Mouse (Mus musculus): ENCODE measurements around the gene Fam98b.

The Fam98b gene

GRCm38 (mm10) chr2:117303391-117304350, 54.1 kb downstream of the Fam98b start:
- DNase-seq (ENCODE audit: low spot score): no peak

GRCm38 (mm10) chr2:117304941-117305340, 55.4 kb downstream of the Fam98b start:
- DNase-seq (ENCODE audit: low spot score): no peak

DNA sequence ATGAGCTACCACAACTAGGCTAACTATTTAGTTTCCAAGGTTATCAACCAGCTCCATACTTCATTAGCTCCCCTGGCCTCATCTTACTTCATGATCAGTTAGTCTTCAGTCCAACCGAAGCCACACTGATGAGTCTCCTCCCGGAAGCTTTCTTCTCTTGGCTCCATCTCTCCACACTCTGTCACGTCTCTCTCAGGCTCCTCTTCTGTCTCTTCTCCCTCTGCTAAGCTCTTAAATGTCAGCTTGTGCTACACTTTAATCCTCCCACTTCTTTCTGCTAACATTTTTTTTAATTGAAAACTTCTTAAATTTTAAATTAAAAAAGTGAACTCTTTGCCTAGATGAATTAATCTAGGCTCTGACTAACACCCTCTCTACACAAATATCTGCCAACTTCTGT, 58.4 kb downstream of the Fam98b start:
- DNase-seq (ENCODE audit: low spot score): no peak

DNA sequence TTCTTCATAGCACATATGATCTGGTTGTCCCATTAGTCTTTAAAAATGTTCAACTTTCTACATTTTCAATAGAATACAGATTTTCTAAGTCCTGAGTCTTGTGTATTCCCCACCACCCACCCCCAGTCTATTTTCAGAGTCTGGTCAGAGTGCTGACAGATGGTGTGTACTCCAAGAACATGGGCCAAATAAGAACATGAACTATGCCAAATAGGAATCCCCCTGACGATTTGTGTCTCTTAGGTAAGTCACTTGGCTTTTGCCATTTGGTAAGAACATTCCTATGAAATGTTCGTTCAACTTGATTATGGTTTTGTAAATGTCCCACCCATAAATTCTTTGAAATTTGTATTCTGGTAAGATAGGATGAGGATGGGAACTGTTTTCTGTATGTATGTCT, 59.5 kb downstream of the Fam98b start:
- DNase-seq (ENCODE audit: low spot score): no peak

DNA sequence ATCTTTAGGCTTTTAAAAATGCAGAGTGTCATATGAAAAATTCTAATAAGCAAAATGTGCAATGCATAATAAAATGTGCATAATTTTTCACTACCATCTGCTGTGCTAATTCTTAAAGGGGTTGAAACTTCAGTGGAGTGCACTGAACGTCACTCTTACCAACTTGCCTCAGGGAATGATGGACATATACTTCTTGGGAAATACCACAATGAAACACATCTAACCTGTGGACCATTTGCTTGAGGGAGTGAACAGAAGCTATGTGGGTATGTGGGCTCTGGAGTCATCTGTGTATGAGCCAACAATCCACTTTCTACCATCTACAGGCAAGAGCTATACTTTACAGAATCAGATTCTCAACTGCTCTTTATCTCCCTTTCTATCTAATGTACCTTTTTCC, 61.8 kb downstream of the Fam98b start:
- no peak for DNase-seq (ENCODE audit: low spot score)

DNA sequence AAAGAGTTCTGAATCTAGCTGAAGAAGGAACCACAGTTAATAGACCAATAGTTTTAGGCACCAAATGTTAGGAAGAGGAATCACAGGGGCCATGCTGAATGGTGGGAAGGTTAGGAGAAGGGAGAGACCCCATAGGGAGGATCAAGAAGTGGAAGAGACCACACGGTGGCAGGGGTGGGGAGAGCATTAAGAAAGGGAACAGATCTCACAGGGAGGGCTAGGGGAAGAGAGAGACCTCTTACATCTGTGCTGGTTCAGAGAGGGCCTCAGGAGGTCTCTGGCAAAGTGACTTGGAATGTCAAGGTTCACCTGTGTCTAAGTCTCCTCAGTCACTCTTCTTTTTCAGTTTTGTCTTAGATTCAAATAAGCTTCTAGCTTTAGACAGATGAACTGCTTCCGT, 62.5 kb downstream of the Fam98b start:
- no peak for DNase-seq (ENCODE audit: low spot score)

- no peak for DNase-seq (ENCODE audit: low spot score)
Observed at GRCm38 (mm10) chr2:117312441-117312895, 62.9 kb downstream of the Fam98b start.

DNA sequence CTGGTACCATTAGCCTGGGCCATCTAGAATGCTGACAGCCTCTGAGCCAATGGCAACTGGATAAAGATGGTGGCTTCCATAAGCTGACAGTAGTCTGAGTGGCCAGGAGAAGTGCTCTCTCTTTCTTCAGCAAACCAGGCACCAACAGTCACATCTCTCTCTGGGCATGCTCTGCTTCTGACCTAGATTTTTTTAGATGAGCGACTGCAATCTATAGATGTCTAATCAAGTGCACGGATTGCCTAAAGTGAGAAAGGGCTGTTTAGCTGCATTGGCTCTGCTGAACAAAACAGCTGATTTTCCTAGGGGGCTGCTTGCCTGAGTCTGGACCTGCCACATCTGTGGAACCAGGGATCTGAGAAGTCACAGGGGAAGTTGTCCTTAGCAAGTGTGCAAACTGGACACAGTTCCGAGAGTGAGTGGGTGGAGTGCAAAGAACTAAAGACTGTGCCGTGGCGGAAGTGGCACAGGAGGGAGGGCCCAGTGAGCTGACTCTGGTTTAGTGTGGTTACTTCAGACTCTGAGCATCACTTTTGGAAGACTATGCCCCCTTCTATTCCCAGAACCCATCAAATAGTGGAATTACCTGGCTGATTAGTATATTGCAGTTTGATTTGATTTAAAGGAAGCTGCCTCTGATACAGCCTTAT, 64.2 kb downstream of the Fam98b start:
- no peak for DNase-seq (ENCODE audit: low spot score)

GRCm38 (mm10) chr2:117318991-117319390, 69.5 kb downstream of the Fam98b start:
- DNase-seq (ENCODE audit: low spot score): no peak
